Comparison of ENCODE assay signal across 12 mouse cellular contexts in genomic region chr5:135533431-135533830, GRCm38 (mm10). TPM values are rescaled to one million over a fixed set of nuclear protein-coding genes. Genes with fewer than 3 reads are reported as not detected.
DNase-seq lines count a peak whose midpoint lies in the region; ATAC-seq and TF ChIP-seq lines count a peak whose summit lies in the region.
"Had no signal": no experiment of that assay in that cellular context is flagged by ENCODE, and none has a peak within 500 bp of the region (broad histone marks: within the 10 kb centered on the region; RNA-seq: fewer than 3 reads in every experiment).

No protein-coding gene starts in this region.

- H3K36me3 ChIP-seq in kidney, postnatal 0 days (ENCODE audit: insufficient read depth, low read length): no peaks in the 10 kb centered on the region
- H3K36me3 ChIP-seq in small intestine, adult 2 months (ENCODE audit: control insufficient read depth, insufficient read depth, low read length): no peaks in the 10 kb centered on the region
- no peaks in the 10 kb centered on the region for H3K36me3 ChIP-seq in hindbrain, embryonic 11.5 days (ENCODE audit: control insufficient read depth, insufficient read depth, low read length)
- no peaks in the 10 kb centered on the region for H3K36me3 ChIP-seq in midbrain, embryonic 11.5 days (ENCODE audit: control insufficient read depth, insufficient read depth, low read length)
- H3K36me3 ChIP-seq: G1E; liver, embryonic 15.5 days had no signal

- WGBS in kidney, postnatal 0 days: 51% methylated on average over 10 of the region's 10 CpGs
- WGBS in small intestine, adult 2 months: 43% methylated on average over 10 of the region's 10 CpGs
- WGBS in hindbrain, embryonic 11.5 days: 88% methylated on average over 10 of the region's 10 CpGs
- 88% methylated on average over 10 of the region's 10 CpGs for WGBS in midbrain, embryonic 11.5 days

- peak; percentile 34 for DNase-seq in left cerebral cortex, postnatal 4 days
- DNase-seq in left cerebral cortex, adult 8-10 months (ENCODE audit: low spot score in 2 of 2): no peak
- peak; percentile 63 for DNase-seq in gastrocnemius, postnatal 14 days
- peak; percentile 32 for DNase-seq in kidney, postnatal 0 days (ENCODE audit: low spot score)
- no peak for DNase-seq in embryo, embryonic 10 days (ENCODE audit: low spot score)
- no peak for DNase-seq in hindbrain, embryonic 11.5 days (ENCODE audit: low spot score)
- no peak for DNase-seq in midbrain, embryonic 11.5 days (ENCODE audit: low spot score, missing footprints)

- ATAC-seq in kidney, postnatal 0 days (replicated peaks; ENCODE audit: low FRiP score, low read depth): no peak
- no peak for ATAC-seq in hindbrain, embryonic 11.5 days (ENCODE audit: low FRiP score)
- no peak for ATAC-seq in midbrain, embryonic 11.5 days (ENCODE audit: low FRiP score)

- H3K4me2 ChIP-seq in kidney, postnatal 0 days (ENCODE audit: low read length): no peak overlapping the region
- H3K4me2 ChIP-seq in hindbrain, embryonic 11.5 days (replicated peaks; ENCODE audit: low read depth, low read length): no peak overlapping the region
- no peak overlapping the region for H3K4me2 ChIP-seq in midbrain, embryonic 11.5 days
- H3K4me2 ChIP-seq: liver, embryonic 15.5 days had no signal

- H3K27me3 ChIP-seq in kidney, postnatal 0 days (ENCODE audit: insufficient read depth, low read length): no peaks in the 10 kb centered on the region
- H3K27me3 ChIP-seq in small intestine, adult 2 months (ENCODE audit: control insufficient read depth, insufficient read depth, low read length): no peaks in the 10 kb centered on the region
- H3K27me3 ChIP-seq in hindbrain, embryonic 11.5 days (ENCODE audit: control insufficient read depth, insufficient read depth, low read length): no peaks in the 10 kb centered on the region
- no peaks in the 10 kb centered on the region for H3K27me3 ChIP-seq in midbrain, embryonic 11.5 days (ENCODE audit: control insufficient read depth, insufficient read depth, low read length)
- H3K27me3 ChIP-seq: liver, embryonic 15.5 days had no signal

- no peak for TF ChIP-seq CTCF in kidney, postnatal 0 days (IDR thresholded peaks at IDR 0.05; ENCODE audit: low read depth)
- no peak for TF ChIP-seq CTCF in small intestine, adult 2 months (IDR thresholded peaks at IDR 0.05; ENCODE audit: extremely low read depth, insufficient read length, insufficient replicate concordance, low read depth, low read length)

- peaks cover 7% of the 10 kb centered on the region; the same call in 1 of the 2 replicates for H3K4me1 ChIP-seq in kidney, postnatal 0 days (replicated peaks; ENCODE audit: insufficient read depth, low read length)
- H3K4me1 ChIP-seq in small intestine, adult 2 months (ENCODE audit: control insufficient read depth, insufficient read depth, insufficient read length, low read length): peaks cover 3% of the 10 kb centered on the region
- H3K4me1 ChIP-seq in hindbrain, embryonic 11.5 days (replicated peaks; ENCODE audit: control insufficient read depth, insufficient read depth, low read length): no peaks in the 10 kb centered on the region
- no peaks in the 10 kb centered on the region for H3K4me1 ChIP-seq in midbrain, embryonic 11.5 days (ENCODE audit: control insufficient read depth, insufficient read depth, low read length)
- H3K4me1 ChIP-seq: liver, embryonic 15.5 days had no signal

- peak overlapping the region; percentile 34; the same call in 1 of the 2 replicates for H3K27ac ChIP-seq in kidney, postnatal 0 days
- H3K27ac ChIP-seq in small intestine, adult 2 months (ENCODE audit: insufficient read depth, low read depth, low read length): peak overlapping the region; percentile 35; the same call in 1 of the 2 replicates
- H3K27ac ChIP-seq in hindbrain, embryonic 11.5 days (ENCODE audit: low read depth, low read length): no peak overlapping the region
- H3K27ac ChIP-seq in midbrain, embryonic 11.5 days (ENCODE audit: low read depth, low read length): no peak overlapping the region
- H3K27ac ChIP-seq: liver, embryonic 15.5 days had no signal

- no peak for TF ChIP-seq POLR2A in small intestine, adult 2 months (IDR thresholded peaks at IDR 0.05; ENCODE audit: low read depth, low read length)

- intact Hi-C loops in left cerebral cortex, postnatal 4 days (cut with DNase I): no loop called here
- intact Hi-C loops in gastrocnemius, postnatal 14 days (cut with DNase I; ENCODE audit: low total_unique reads): no loop called here

- H3K4me3 ChIP-seq in kidney, postnatal 0 days (replicated peaks; ENCODE audit: low read depth, low read length): no peak overlapping the region
- no peak overlapping the region for H3K4me3 ChIP-seq in small intestine, adult 2 months (ENCODE audit: low read depth, low read length)
- H3K4me3 ChIP-seq in hindbrain, embryonic 11.5 days (ENCODE audit: low read depth, low read length): no peak overlapping the region
- H3K4me3 ChIP-seq in midbrain, embryonic 11.5 days (ENCODE audit: low read depth, low read length): no peak overlapping the region
- H3K4me3 ChIP-seq: liver, embryonic 15.5 days had no signal

- H3K9me3 ChIP-seq in kidney, postnatal 0 days (replicated peaks; ENCODE audit: low read length): no peaks in the 10 kb centered on the region
- H3K9me3 ChIP-seq in hindbrain, embryonic 11.5 days (ENCODE audit: control insufficient read depth, low read length): no peaks in the 10 kb centered on the region
- H3K9me3 ChIP-seq in midbrain, embryonic 11.5 days (ENCODE audit: control insufficient read depth, low read length): no peaks in the 10 kb centered on the region
- H3K9me3 ChIP-seq: G1E; liver, embryonic 15.5 days had no signal

- no peak overlapping the region for H3K9ac ChIP-seq in kidney, postnatal 0 days (ENCODE audit: low read depth, low read length)
- H3K9ac ChIP-seq in hindbrain, embryonic 11.5 days (ENCODE audit: low read depth, low read length): no peak overlapping the region
- no peak overlapping the region; the same call in 1 of the 2 replicates for H3K9ac ChIP-seq in midbrain, embryonic 11.5 days (ENCODE audit: low read length)
- H3K9ac ChIP-seq: liver, embryonic 15.5 days had no signal

RNA-seq across cellular contexts. Expression of gene Hip1, which starts 11.5 kb away (rescaled TPM):
- total RNA-seq in left cerebral cortex, postnatal 4 days (2021): 100 to 1,000 TPM in 1 of 2 experiments, 10 to 100 TPM in 1; 99.7 to 102 TPM
- 10 to 100 TPM; 41.3 to 47.8 (median 45.0) TPM for total RNA-seq in left cerebral cortex, adult 8-10 months (2022)
- 10 to 100 TPM; 54.1 to 58.9 TPM for total RNA-seq in gastrocnemius, postnatal 14 days (2021)
- 23.0 TPM in 2 replicates for polyA plus RNA-seq in kidney, postnatal 0 days (2015; fragmentation: Nextera tagmentation; extraction: Ambion mirVana)
- 4.7 and 8.0 TPM in 2 replicates for polyA plus RNA-seq in small intestine, adult 2 months (2012; rRNA removed)
- polyA plus RNA-seq in hindbrain, embryonic 11.5 days (2014; fragmentation: Nextera tagmentation; extraction: Ambion mirVana): 37.6 and 50.0 TPM in 2 replicates
- polyA plus RNA-seq in midbrain, embryonic 11.5 days (2014; fragmentation: Nextera tagmentation; extraction: Ambion mirVana): 44.4 and 49.4 TPM in 2 replicates
- polyA plus RNA-seq: G1E had no signal

RNA-seq across cellular contexts. Expression of gene Ccl26, which starts 29.9 kb away (rescaled TPM):
- total RNA-seq in left cerebral cortex, postnatal 4 days (2021): not detected
- not detected for total RNA-seq in left cerebral cortex, adult 8-10 months (2022)
- not detected for total RNA-seq in gastrocnemius, postnatal 14 days (2021)
- polyA plus RNA-seq in kidney, postnatal 0 days (2015; fragmentation: Nextera tagmentation; extraction: Ambion mirVana): not detected in 2 replicates
- not detected in 2 replicates for polyA plus RNA-seq in small intestine, adult 2 months (2012; rRNA removed)
- not detected in 2 replicates for polyA plus RNA-seq in hindbrain, embryonic 11.5 days (2014; fragmentation: Nextera tagmentation; extraction: Ambion mirVana)
- polyA plus RNA-seq in midbrain, embryonic 11.5 days (2014; fragmentation: Nextera tagmentation; extraction: Ambion mirVana): not detected in 2 replicates
- total RNA-seq: G1E had no signal
- polyA plus RNA-seq: embryonic facial prominence, embryonic 11.5 days; G1E; liver, embryonic 15.5 days; stomach, embryonic 14.5 days had no signal

RNA-seq across cellular contexts. Expression of gene Ccl24, which starts 39.4 kb away (rescaled TPM):
- total RNA-seq in left cerebral cortex, postnatal 4 days (2021): under 1 TPM in 1 of 2 experiments, not detected in 1; 0.52 TPM
- not detected for total RNA-seq in left cerebral cortex, adult 8-10 months (2022)
- total RNA-seq in gastrocnemius, postnatal 14 days (2021): 1 to 10 TPM; 1.1 to 1.7 TPM
- polyA plus RNA-seq in kidney, postnatal 0 days (2015; fragmentation: Nextera tagmentation; extraction: Ambion mirVana): 0.89 and 1.1 TPM in 2 replicates
- 3.3 and 3.6 TPM in 2 replicates for polyA plus RNA-seq in small intestine, adult 2 months (2012; rRNA removed)
- 2.0 and 2.7 TPM in 2 replicates for polyA plus RNA-seq in hindbrain, embryonic 11.5 days (2014; fragmentation: Nextera tagmentation; extraction: Ambion mirVana)
- 3.3 and 3.5 TPM in 2 replicates for polyA plus RNA-seq in midbrain, embryonic 11.5 days (2014; fragmentation: Nextera tagmentation; extraction: Ambion mirVana)
- total RNA-seq: G1E had no signal
- polyA plus RNA-seq: G1E had no signal

Comparison
In these comparisons a context has a peak if more than half of its experiments do, and no peak if none do; other contexts are left out.
1. DNase-seq: peak in left cerebral cortex, postnatal 4 days (single experiment), gastrocnemius, postnatal 14 days (single experiment) and kidney, postnatal 0 days (single experiment); none in left cerebral cortex, adult 8-10 months (0 of 2), embryo, embryonic 10 days (single experiment), hindbrain, embryonic 11.5 days (single experiment) and midbrain, embryonic 11.5 days (single experiment).
2. H3K27ac ChIP-seq: peak in kidney, postnatal 0 days (single experiment) and small intestine, adult 2 months (single experiment); none in hindbrain, embryonic 11.5 days (single experiment) and midbrain, embryonic 11.5 days (single experiment).